Mouse (Mus musculus) heart, adult 2 months (tissue): ENCODE measurements around the gene Tcf23. TPM values are rescaled to one million over a fixed set of nuclear protein-coding genes. Genes with fewer than 3 reads are reported as not detected.
A peak's percentile ranks its signal among the peaks of the same experiment; 100 is the strongest.

Experiments used
- DNase-seq, 2 experiments: peaks; one replicate each; pipeline ENCODE4 v3.0.0; 2021
- H3K27ac ChIP-seq: fragments of 200-600 bp; 2 replicates; pipeline ENCODE4 v1.8.1; 2022
- H3K27me3 ChIP-seq: fragments of 200-500 bp; 2 replicates; pipeline ENCODE4 v1.6.1; 2012; ENCODE audit warnings: mild to moderate bottlenecking, low read length, inconsistent platforms, mixed read lengths; ENCODE audit not compliant: control insufficient read depth, insufficient read depth
- H3K36me3 ChIP-seq: fragments of 200-500 bp; 2 replicates; pipeline ENCODE4 v1.6.1; 2012; ENCODE audit warnings: low read length, inconsistent platforms; ENCODE audit not compliant: control insufficient read depth, insufficient read depth
- H3K4me1 ChIP-seq: fragments of 200-500 bp; 2 replicates; pipeline ENCODE4 v1.6.1; 2011; ENCODE audit warnings: low read length; ENCODE audit not compliant: control insufficient read depth, insufficient read depth
- H3K4me3 ChIP-seq: fragments of 200-600 bp; 2 replicates; pipeline ENCODE4 v1.8.1; 2022
- H3K79me2 ChIP-seq: fragments of 200-500 bp; replicated peaks from 2 replicates; pipeline ENCODE4 v1.6.1; 2012; ENCODE audit warnings: mild to moderate bottlenecking, inconsistent platforms, low read length, moderate library complexity, mixed read lengths; ENCODE audit not compliant: control insufficient read depth, insufficient read depth
- H3K9ac ChIP-seq: fragments of 200-500 bp; 2 replicates; pipeline ENCODE4 v1.6.1; 2012; ENCODE audit warnings: low read depth, mild to moderate bottlenecking, control low read depth, inconsistent platforms, low read length, mixed read lengths
- CTCF ChIP-seq: fragments of 200-600 bp; IDR thresholded peaks from 2 replicates; pipeline ENCODE4 v1.8.1; 2022; ENCODE audit warnings: antibody characterized with exemption, mild to moderate bottlenecking, moderate library complexity
- EP300 ChIP-seq: fragments of 200-500 bp; IDR thresholded peaks from 2 replicates; pipeline ENCODE4 v1.6.1; 2011; ENCODE audit warnings: low read depth, low read length, control low read depth; ENCODE audit not compliant: insufficient read depth
- POLR2A ChIP-seq: fragments of 200-500 bp; IDR thresholded peaks from 2 replicates; pipeline ENCODE4 v1.6.1; 2011; ENCODE audit warnings: mild to moderate bottlenecking, low read depth, low read length, control low read depth; ENCODE audit not compliant: insufficient read depth
- WGBS: fragments of 180-500 bp; shearing (Covaris S2); methylation state at CpG from one replicate; pipeline ENCODE4 v1.1.7; 2018; 5-methylcytosine and 5-hydroxymethylcytosine counted together
- intact Hi-C: fragments of 180-260 bp; cut with DNase I; formaldehyde crosslinking; loops from one replicate; pipeline ENCODE4 v1.15.1; 2025
- polyA plus RNA-seq: library from polyadenylated mRNA; depleted of rRNA; stranded (reverse); fragments of >200 nt; gene quantifications from 2 replicates; pipeline ENCODE4 v1.2.3, GENCODE M21; 2012
- total RNA-seq, 2 experiments: library from RNA; stranded (reverse); gene quantifications; 2 replicates each; pipeline ENCODE4 v1.2.3; 2021

Gene Tcf23
- total and polyA plus RNA-seq, 3 experiments: 0.57 to 1.6 (median 1.6) TPM

DNA sequence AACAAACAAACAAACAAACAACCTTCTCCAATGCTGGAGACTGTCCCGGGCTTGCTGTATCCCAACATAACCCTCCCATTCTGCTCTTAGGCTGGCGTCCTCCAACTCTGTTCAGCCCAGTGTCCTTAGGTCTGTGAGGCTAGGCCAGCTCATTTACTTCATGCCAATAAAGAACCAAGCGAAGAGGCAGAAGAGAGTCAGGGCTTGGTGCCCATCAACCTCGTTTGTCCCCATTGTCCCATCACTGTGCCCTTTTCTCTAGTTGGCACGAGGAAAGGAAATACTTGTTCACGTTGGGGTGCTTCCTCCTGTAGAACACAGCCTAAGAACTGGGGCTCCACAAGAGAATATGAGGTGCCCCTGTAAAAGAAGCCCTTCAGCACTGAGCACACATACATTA, 16.8 kb upstream of the Tcf23 start:
- Histone ChIP-seq H3K27me3 (no peaks in the 10 kb centered on the region), H3K36me3 (no peaks in the 10 kb centered on the region), H3K4me1 (peaks cover 9% of the 10 kb centered on the region; the same call in 1 of the 2 replicates), H3K27ac (peak overlapping the region; percentile 82), H3K9ac (no peak overlapping the region), H3K4me3 (no peak overlapping the region), H3K79me2 (no peaks in the 10 kb centered on the region)
- intact Hi-C loops: no loop called here
- no peak for DNase-seq
- TF ChIP-seq EP300 (peak; percentile 36; the same call in 1 of the 2 replicates), CTCF (no peak), POLR2A (peak; percentile 31; the same call in 1 of the 2 replicates)
- 40% methylated on average over 6 of the region's 6 CpGs for WGBS

DNA sequence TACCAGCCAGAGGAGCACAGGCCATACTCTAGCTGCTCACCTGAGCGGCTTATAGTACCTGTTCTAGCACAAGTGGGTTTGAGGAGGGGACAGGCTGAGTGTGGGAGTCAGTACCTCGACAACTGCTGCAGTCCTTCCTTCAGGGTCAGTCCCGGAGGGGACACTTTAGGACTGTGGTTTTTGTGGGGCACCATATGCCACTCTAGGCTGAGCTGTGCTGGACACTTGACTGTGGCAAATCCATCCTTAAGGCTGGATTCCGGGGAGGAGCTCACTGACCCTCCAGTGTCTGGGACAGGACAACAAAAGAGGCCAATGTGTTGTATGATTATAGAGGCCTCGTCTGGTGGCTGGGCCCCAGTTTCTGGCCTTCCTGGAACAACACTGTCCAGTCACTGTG, 15.9 kb upstream of the Tcf23 start:
- Histone ChIP-seq H3K4me3 (no peak overlapping the region), H3K9ac (no peak overlapping the region), H3K27ac (peak overlapping the region; percentile 32; the same call in 1 of the 2 replicates), H3K36me3 (peaks cover 2% of the 10 kb centered on the region), H3K27me3 (no peaks in the 10 kb centered on the region), H3K79me2 (no peaks in the 10 kb centered on the region), H3K4me1 (peaks cover 9% of the 10 kb centered on the region)
- TF ChIP-seq POLR2A: no peak
- no peak for TF ChIP-seq EP300
- no peak for TF ChIP-seq CTCF
- intact Hi-C loops: no loop called here
- WGBS: 82% methylated on average over 5 of the region's 5 CpGs
- no peak for DNase-seq

DNA sequence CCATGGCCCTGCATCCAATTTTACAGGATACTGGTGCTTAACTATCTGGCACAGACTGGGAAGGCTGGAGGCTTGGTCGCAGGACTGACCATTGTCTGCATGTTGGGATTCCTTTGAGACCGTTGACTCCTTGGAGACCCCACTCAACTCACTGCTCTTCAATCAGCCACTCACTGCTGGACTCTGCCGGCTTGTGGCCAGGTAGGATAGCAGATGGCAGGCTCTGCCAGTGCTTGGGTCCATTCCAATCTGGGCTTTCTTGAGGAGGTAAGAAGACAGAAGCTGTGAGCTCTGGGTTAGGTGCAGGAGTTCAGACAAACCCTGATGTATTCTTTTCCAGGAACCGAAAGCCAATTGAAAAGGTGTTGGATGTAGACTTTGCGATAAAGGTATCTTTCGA, 14.4 kb upstream of the Tcf23 start:
- no peaks in the 10 kb centered on the region; the same call in 1 of the 2 replicates for H3K79me2 ChIP-seq
- TF ChIP-seq CTCF: no peak
- TF ChIP-seq POLR2A: no peak
- no peak for TF ChIP-seq EP300
- intact Hi-C loops: no loop called here
- no peak overlapping the region for H3K4me3 ChIP-seq
- WGBS: 92% methylated on average over 6 of the region's 6 CpGs
- H3K27ac ChIP-seq: no peak overlapping the region
- H3K4me1 ChIP-seq: peaks cover 18% of the 10 kb centered on the region
- peaks cover 13% of the 10 kb centered on the region for H3K36me3 ChIP-seq
- no peaks in the 10 kb centered on the region for H3K27me3 ChIP-seq
- no peak overlapping the region for H3K9ac ChIP-seq
- DNase-seq: no peak

DNA sequence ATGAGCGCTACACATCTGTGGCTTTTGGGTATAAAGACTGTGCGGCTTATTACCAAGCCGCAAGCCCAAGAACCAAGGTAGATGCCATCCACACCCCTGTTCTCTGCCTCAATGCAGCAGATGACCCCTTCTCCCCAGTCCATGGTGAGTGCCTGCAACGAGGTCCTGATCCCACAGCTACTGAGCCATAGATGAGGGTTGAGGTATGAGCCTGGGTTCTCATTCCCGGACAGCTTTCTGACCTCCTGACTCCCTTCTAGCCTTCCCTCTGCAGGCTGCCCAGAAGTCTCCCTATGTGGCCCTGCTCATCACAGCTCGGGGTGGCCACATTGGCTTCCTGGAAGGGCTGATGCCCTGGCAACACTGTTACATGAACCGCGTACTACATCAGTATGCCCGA, 13.9 kb upstream of the Tcf23 start:
- Histone ChIP-seq H3K4me1 (peaks cover 20% of the 10 kb centered on the region), H3K27me3 (no peaks in the 10 kb centered on the region), H3K27ac (no peak overlapping the region), H3K36me3 (peaks cover 13% of the 10 kb centered on the region), H3K9ac (no peak overlapping the region), H3K79me2 (peaks cover 1% of the 10 kb centered on the region), H3K4me3 (no peak overlapping the region)
- DNase-seq: no peak
- intact Hi-C loops: no loop called here
- TF ChIP-seq CTCF: no peak
- no peak for TF ChIP-seq EP300
- TF ChIP-seq POLR2A: no peak
- WGBS: 94% methylated on average over 9 of the region's 9 CpGs

DNA sequence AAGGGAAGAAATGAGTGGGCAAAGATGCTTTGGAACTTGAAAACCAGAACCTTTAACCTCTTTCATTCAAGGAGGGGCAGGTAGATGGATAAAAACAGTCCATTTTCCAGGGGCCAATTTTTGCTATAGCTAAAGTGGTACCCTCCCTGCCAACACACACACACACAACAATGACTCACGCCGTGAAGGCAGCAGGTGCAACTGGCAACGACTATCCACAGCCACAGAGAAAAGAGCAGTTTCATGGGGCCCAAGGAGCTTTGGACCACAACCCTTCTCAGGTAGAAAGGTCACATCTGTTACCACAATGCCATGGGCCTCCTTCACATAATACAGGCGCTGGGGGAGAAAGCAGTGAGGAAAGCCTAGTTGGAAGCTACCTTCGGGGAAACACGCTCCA, 12.7 kb upstream of the Tcf23 start:
- Histone ChIP-seq H3K4me1 (peaks cover 20% of the 10 kb centered on the region), H3K36me3 (peaks cover 13% of the 10 kb centered on the region)
- intact Hi-C loops: no loop called here

DNA sequence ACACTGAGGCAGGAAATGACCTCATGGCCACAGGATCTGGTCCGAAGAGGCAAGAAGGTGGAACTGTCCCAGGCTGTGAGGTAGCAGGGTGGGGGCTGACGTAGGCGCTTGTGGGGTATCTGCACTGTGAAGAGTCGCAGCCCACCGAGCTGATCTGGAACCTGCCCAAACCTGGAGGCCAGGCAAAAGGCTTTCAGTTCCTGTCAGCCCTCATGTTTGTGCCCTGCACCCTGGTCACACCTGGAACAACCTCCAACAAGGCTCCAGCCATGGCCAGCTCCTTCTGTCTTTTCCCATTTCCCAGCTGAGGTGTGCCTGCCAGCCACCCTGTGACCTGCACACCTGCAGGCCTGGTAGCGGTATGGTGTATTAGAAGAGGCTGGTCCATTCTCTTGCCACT, 10.6 kb upstream of the Tcf23 start:
- Histone ChIP-seq H3K9ac (no peak overlapping the region), H3K4me3 (no peak overlapping the region; the same call in 1 of the 2 replicates), H3K27ac (no peak overlapping the region), H3K36me3 (peaks cover 18% of the 10 kb centered on the region), H3K4me1 (peaks cover 15% of the 10 kb centered on the region), H3K79me2 (peaks cover 1% of the 10 kb centered on the region), H3K27me3 (no peaks in the 10 kb centered on the region)
- no peak for DNase-seq
- no peak for TF ChIP-seq CTCF
- no peak for TF ChIP-seq POLR2A
- TF ChIP-seq EP300: no peak
- 86% methylated on average over 6 of the region's 6 CpGs for whole genome bisulfite sequencing
- intact Hi-C loops: no loop called here

More for the DNA sequence above, 12.7 kb upstream of the Tcf23 start:
- no peak overlapping the region for H3K4me3 ChIP-seq
- TF ChIP-seq POLR2A (no peak), CTCF (no peak), EP300 (no peak)
- H3K79me2 ChIP-seq: peaks cover 1% of the 10 kb centered on the region
- no peaks in the 10 kb centered on the region for H3K27me3 ChIP-seq
- 96% methylated on average over 6 of the region's 6 CpGs for WGBS
- no peak for DNase-seq
- no peak overlapping the region for H3K27ac ChIP-seq
- no peak overlapping the region for H3K9ac ChIP-seq
